Mouse (Mus musculus): ENCODE results near the gene Phldb3. TPM values are rescaled to one million over a fixed set of nuclear protein-coding genes. Genes with fewer than 3 reads are reported as not detected.

The Phldb3 gene
- total RNA-seq, 2 experiments from 2014 or later, result 2.8 to 6.8 TPM

DNA sequence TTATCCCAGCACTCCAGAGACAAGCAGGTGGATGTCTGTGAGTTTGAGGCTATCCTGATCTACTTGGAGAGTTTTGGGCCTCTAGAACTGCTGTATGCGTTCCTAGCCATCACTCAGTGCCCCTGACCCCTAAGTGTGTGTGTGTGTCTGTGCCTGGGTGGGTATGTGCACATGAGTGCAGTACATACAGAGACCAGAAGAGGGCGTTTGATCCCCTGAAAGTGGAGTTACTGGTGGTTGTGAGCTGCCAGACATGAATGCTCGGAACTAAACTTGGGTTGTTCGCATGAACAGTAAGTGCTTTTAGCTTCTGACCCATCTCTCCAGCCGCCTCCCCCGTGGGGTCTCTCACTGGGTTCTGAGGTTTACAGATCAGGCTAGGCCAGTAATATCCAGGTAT is 12.4 kb downstream of the Phldb3 start:
- ATAC-seq (replicated peaks; ENCODE audit: low FRiP score, low TSS enrichment, poor library complexity, severe bottlenecking), result no peak

DNA sequence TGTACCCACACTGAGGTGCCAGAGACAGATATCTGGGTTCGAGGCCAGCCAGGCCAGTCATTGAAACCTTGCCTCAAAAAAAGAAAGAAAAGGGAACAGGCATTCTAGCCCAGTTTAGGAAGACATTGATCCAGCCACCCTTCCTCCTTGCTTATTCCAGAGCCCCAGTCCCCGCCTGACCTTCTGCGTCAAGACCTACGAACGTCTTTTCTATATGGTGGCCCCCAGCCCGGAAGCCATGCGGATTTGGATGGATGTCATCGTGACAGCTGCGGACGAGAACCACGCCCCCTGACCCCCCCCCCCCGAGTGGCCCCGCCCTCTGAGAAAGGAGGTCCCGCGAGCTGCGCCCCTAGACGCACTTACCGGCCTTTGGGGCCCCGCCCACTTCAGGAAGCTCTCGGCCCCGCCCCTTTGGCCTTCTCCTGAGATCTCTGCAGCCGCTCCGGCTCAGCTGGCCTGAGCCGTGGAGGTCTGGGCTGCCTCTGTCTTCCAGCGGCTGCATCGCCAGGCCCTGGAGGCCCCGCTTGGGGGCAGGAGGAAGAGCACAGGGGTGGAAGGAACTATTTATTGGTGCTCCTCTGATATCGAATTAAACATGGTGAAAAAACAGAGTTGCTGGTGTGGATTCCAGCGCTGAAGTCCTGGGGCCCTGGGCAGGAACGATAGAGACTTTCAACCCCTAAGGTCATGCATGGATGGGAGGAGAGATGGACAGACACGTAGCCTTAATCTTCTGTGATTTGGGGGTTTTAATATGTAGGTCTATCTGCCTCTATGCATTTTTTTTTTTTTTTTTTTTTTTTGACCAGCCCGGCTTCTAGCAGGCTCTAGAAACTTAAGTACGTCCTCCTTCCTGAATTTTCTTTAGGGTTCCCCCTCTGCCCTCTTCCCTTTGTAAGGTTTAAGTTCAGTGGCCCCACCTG is 18.4 kb downstream of the Phldb3 start:
- ATAC-seq (replicated peaks; ENCODE audit: low FRiP score, low TSS enrichment, poor library complexity, severe bottlenecking), result peak; percentile 98

GRCm38 (mm10) chr7:24629672-24630071 is 19.1 kb downstream of the Phldb3 start:
- ATAC-seq (replicated peaks; ENCODE audit: low FRiP score, low TSS enrichment, poor library complexity, severe bottlenecking), result no peak

GRCm38 (mm10) chr7:24630116-24630880 is 19.7 kb downstream of the Phldb3 start:
- ATAC-seq (replicated peaks; ENCODE audit: low FRiP score, low TSS enrichment, poor library complexity, severe bottlenecking), result no peak

DNA sequence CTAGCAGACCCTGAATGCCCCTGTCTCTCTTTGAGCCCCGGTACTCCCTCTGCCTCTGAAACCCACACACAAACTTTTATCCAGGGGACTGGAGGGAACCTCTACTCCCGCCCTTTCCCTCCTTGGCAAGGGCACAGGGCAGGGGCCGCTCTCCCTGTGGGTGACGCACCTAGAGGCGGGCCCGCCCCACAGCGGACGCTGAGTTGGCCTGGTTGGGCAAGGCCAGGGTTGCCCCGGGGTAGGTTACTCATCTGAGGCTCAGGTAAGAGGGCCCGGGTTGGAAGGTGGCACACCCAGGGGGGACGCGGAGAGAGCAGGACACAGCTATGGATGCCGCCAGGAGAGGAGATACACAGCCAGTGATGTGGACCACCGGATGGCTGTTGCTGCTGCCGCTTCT is 25.7 kb downstream of the Phldb3 start, which contains the start of gene Lypd3:
TSS of gene Lypd3 (plus strand) at position 287 of the 400 bp plus-strand sequence.
- ATAC-seq (replicated peaks; ENCODE audit: low FRiP score, low TSS enrichment, poor library complexity, severe bottlenecking), result no peak

DNA sequence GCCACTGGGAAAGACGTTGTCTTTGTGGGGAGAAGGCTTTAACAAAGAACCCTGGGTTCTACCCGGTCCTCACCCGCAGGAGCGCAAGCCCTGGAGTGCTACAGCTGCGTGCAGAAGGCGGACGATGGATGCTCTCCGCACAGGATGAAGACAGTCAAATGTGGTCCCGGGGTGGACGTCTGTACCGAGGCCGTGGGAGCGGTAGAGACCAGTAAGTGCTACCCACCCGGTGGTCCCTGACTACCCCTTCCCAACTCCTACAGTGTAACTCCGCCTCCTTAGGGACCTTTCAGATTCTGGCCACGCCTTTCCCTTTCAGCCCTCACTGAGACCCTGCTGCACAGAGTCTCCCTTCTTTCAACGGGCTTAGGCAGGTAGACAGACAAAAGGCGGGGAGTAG is 26.5 kb downstream of the Phldb3 start:
- ATAC-seq (replicated peaks; ENCODE audit: low FRiP score, low TSS enrichment, poor library complexity, severe bottlenecking), result no peak

DNA sequence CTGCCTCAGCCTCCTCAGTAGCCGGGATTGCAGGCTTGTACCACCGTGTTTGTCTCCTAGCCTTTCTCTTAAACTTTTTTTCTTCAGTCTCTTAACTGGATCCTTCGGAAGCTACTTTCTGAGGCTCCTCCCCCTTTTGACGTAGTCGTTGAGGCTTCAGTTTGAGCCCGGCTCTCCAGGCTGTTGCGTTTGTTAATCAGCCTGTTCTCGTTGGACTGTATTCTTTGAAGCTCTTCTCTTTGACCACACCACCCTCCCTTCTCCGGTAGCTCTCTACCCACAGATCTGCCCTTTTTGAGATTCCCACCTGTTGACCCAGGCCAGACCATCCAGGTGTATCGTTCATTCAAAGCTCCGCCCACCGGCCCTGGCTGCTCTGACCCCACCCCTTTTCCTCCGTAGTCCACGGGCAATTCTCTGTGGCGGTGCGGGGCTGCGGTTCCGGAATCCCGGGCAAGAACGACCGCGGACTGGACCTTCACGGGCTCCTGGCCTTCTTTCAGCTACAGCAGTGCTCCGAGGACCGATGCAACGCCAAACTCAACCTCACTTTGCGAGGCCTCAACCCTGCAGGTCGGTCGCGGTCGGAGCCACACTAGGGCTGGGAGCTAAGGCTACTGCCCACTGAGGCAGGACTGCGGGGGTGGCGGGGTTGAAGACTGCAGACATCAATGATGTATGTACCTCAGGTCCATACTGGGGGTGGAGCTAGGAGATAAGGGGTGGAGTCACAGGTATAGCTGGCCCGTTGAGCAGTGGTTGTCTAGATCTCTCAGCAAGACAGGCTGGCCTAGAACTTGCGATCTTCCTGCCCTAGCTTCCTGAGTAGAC is 27.7 kb downstream of the Phldb3 start:
- peak; percentile 60 for ATAC-seq (replicated peaks; ENCODE audit: low FRiP score, low TSS enrichment, poor library complexity, severe bottlenecking)

- ATAC-seq (replicated peaks; ENCODE audit: low FRiP score, low TSS enrichment, poor library complexity, severe bottlenecking), result no peak
Measured at GRCm38 (mm10) chr7:24640450-24640849, 29.9 kb downstream of the Phldb3 start.

DNA sequence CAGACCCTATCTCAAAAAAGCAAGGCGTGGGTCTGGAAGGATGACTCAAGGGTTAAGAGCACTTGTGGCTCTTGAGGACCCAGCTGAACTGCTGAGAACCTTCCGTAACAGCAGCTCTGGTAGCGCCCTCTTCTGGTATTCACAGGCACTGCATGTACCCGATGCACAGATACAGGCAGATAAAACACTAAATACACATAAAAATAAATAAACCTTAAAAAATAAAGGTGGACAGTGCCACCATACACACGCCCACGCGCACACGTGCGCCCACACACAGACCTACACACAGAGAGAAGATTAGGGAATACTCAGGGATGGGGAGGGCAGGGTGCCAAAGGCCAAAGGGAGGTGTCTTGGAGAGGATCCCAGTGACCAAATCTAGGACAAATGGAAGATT is 31.9 kb downstream of the Phldb3 start:
- no peak; the same call in 1 of the 2 replicates for ATAC-seq (replicated peaks; ENCODE audit: low FRiP score, low TSS enrichment, poor library complexity, severe bottlenecking)

DNA sequence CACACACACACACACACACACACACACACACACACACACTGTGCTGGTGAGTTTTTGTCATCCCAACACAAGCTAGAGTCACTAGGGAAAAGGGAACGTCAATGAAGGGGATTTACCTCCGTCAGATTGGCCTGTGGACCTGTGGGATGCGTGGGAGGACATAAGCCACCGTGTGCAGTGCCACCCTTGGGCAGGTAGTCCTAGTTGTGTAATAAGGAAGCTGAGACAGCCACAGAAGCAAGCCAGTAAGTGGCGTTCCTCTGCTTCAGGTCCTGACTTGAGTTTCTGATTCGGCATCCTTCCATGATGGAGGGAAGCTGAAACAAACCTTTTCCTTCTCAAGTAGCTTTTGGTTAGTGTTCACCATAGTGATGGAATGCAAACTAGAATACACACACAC is 33.9 kb downstream of the Phldb3 start:
- ATAC-seq (replicated peaks; ENCODE audit: low FRiP score, low TSS enrichment, poor library complexity, severe bottlenecking), result no peak

GRCm38 (mm10) chr7:24644996-24645395 is 34.4 kb downstream of the Phldb3 start:
- ATAC-seq (replicated peaks; ENCODE audit: low FRiP score, low TSS enrichment, poor library complexity, severe bottlenecking), result no peak

DNA sequence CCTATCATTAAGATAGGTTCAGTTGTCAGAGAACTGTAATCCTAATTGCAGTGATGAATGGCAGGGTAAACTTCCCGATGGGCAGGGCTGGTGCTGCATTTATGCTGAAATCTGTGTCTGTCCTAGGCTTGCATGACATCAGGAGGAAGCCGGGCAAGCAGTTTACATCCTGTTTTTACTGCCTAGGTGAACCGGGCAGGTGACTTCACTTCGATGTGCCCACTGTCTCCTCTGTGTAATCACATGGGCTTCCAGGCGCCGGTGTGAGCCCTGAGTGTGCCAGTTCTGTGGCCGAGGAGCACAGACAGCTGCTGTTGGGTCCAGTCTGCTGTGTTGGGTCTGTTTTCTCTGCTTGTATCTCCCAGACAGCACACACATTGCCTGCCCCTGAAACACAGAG is 35.9 kb downstream of the Phldb3 start:
- no peak for ATAC-seq (replicated peaks; ENCODE audit: low FRiP score, low TSS enrichment, poor library complexity, severe bottlenecking)

GRCm38 (mm10) chr7:24653681-24654080 is 43.1 kb downstream of the Phldb3 start:
- peak; percentile 78 for ATAC-seq (replicated peaks; ENCODE audit: low FRiP score, low TSS enrichment, poor library complexity, severe bottlenecking)

DNA sequence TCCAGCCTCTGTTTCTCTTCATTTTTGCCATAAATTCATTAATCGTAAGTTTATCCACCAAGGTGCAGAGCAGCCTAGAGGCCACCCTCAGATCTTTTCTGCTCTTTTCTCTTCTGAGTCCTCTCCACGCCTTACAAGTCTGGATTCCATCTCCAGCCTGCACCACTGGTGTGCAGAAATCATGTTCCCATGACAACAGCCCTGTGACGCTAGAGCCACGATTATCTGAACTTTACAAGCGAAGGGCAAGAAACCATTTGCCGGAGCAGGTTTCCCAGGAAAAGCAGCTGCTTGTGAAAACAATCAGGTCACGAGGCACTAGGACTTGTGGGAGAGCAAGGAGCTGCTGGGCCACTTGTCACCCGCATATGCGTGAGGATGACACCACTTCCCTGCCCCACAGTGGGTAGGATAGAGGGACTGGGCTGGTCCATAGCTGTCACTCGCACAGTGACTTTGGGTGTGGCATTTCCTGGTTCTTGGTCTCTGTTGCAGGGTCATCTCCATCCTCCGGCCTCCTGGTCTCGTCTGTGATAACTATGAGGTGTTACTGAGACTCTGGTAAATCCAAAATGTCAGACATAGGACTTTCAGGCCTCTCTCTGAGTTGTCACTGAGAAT is 49.3 kb downstream of the Phldb3 start:
- ATAC-seq (replicated peaks; ENCODE audit: low FRiP score, low TSS enrichment, poor library complexity, severe bottlenecking), result no peak

DNA sequence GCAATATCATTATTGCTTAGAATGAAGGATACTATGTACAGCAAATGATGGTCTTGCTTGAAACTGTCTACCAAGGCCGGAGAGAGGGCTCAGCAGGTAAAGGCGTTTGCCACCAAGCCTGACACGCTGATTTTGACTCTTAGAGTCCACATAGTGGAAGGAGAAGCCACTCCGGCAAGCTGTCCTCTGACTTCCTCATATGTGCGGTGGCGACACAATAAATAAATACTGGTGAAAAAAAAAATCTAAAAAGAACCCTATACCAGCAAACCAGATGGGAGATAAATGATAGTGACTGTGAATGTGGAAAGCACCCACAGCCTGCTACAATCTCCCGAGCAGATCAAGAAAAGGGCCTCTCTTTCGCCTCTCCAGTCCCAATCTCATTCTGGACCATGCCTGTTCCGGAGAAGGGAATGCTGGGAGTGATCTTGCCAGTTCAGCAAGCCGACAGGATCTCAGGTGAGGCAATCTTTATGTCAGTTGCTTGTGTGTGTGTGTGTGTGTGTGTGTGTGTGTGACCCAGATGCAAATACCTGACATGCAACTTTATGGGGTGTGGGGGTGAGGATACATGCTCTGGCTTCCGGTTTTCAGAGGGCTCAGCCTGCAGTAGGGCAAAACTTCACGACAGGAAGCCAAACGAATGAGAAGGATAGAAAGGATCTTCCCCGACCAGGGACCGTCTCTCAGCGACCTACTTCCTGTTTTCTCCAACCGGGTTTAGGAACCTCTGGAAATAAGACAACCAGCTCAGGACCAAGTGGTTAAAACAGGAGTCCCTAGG is 50.7 kb downstream of the Phldb3 start:
- 0 out of 2 replicates have a peak, but pooled peaks have one; percentile 35 for ATAC-seq (replicated peaks; ENCODE audit: low FRiP score, low TSS enrichment, poor library complexity, severe bottlenecking)

- ATAC-seq (replicated peaks; ENCODE audit: low FRiP score, low TSS enrichment, poor library complexity, severe bottlenecking), result peak; percentile 90
Measured at GRCm38 (mm10) chr7:24662575-24662974, 52.0 kb downstream of the Phldb3 start.

DNA sequence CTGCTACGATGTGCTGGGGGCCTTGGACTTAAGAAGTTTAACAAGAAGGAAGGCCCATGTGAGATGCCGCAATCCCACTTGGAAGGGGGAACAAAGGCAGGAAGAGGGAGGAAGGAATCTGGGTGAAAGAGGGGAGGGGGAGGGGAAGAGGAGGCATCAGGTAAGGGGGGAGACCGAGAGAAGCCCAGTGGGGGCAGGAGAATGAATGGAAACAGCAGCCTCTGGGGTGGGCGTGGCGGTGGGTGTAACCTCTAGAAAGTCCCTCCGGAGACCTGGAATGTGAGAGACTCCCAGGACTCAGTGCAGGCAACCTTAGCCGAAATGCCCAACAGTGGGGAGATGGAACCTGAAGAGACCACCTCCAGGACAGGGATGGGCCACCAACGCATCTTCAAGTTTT is 53.7 kb downstream of the Phldb3 start:
- no peak for ATAC-seq (replicated peaks; ENCODE audit: low FRiP score, low TSS enrichment, poor library complexity, severe bottlenecking)

GRCm38 (mm10) chr7:24664959-24665358 is 54.4 kb downstream of the Phldb3 start:
- no peak for ATAC-seq (replicated peaks; ENCODE audit: low FRiP score, low TSS enrichment, poor library complexity, severe bottlenecking)
